In genomic region chr2:35199971-35200897, GRCm38 (mm10) we compare ENCODE assay signal across 8 mouse cellular contexts. TPM values are rescaled to one million over a fixed set of nuclear protein-coding genes. Genes with fewer than 3 reads are reported as not detected.
A peak's percentile ranks its signal among the peaks of the same experiment; 100 is the strongest.
DNase-seq lines count a peak whose midpoint lies in the region; ATAC-seq and TF ChIP-seq lines count a peak whose summit lies in the region.

No protein-coding gene starts in this region.

- H3K4me2 ChIP-seq in forebrain, postnatal 0 days (ENCODE audit: low read depth): peak overlapping the region; percentile 78
- H3K4me2 ChIP-seq in hindbrain, embryonic 14.5 days (replicated peaks): peak overlapping the region; percentile 87

- no peaks in the 10 kb centered on the region for H3K9me3 ChIP-seq in forebrain, postnatal 0 days (ENCODE audit: low read length)
- H3K9me3 ChIP-seq in hindbrain, embryonic 14.5 days (ENCODE audit: control insufficient read depth, low read length): no peaks in the 10 kb centered on the region

- WGBS in forebrain, postnatal 0 days: 4% methylated on average over 86 of the region's 90 CpGs
- WGBS in hindbrain, embryonic 14.5 days: under 1% methylated on average over 90 of the region's 90 CpGs

- peak overlapping the region; percentile 87 for H3K4me3 ChIP-seq in forebrain, postnatal 0 days (ENCODE audit: low read depth, low read length)
- H3K4me3 ChIP-seq in hindbrain, embryonic 14.5 days (replicated peaks; ENCODE audit: low read length): peak overlapping the region; percentile 100

- peaks cover 13% of the 10 kb centered on the region for H3K4me1 ChIP-seq in forebrain, postnatal 0 days (ENCODE audit: insufficient read depth)
- H3K4me1 ChIP-seq in hindbrain, embryonic 14.5 days (replicated peaks; ENCODE audit: control insufficient read depth, insufficient read depth, low read length): peaks cover 27% of the 10 kb centered on the region

- intact Hi-C loops in left cerebral cortex, postnatal 36 days (cut with DNase I): no loop called here

- H3K27me3 ChIP-seq in forebrain, postnatal 0 days (ENCODE audit: insufficient read depth, low read length): no peaks in the 10 kb centered on the region
- H3K27me3 ChIP-seq in hindbrain, embryonic 14.5 days (ENCODE audit: control insufficient read depth, insufficient read depth, low read length): no peaks in the 10 kb centered on the region

- DNase-seq in kidney, adult 11 months: peak; percentile 47
- DNase-seq in kidney, postnatal 14 days: no peak
- DNase-seq in cerebellum, adult 11 months: peak; percentile 50
- peak; percentile 54 for DNase-seq in forebrain, postnatal 0 days
- DNase-seq in hindbrain, embryonic 14.5 days (ENCODE audit: low spot score): peak; percentile 32
- peak; percentile 44 to 53 for DNase-seq in left cerebral cortex, postnatal 36 days (ENCODE audit: low spot score in 2 of 2)
- DNase-seq in mesoderm, embryonic 11.5 days (ENCODE audit: low read depth, low spot score): peak; percentile 12
- peak; percentile 23 to 33 for DNase-seq in spleen, postnatal 14 days (ENCODE audit: low spot score in 2 of 2)

- peak overlapping the region; percentile 99 for H3K9ac ChIP-seq in forebrain, postnatal 0 days
- H3K9ac ChIP-seq in hindbrain, embryonic 14.5 days: peak overlapping the region; percentile 99

- H3K27ac ChIP-seq in forebrain, postnatal 0 days (ENCODE audit: low read depth, low read length): peak overlapping the region; percentile 98
- H3K27ac ChIP-seq in hindbrain, embryonic 14.5 days: peak overlapping the region; percentile 99

- TF ChIP-seq CTCF in forebrain, postnatal 0 days (IDR thresholded peaks at IDR 0.05; ENCODE audit: low read depth): no peak

- peak; percentile 67 for ATAC-seq in forebrain, postnatal 0 days
- ATAC-seq in hindbrain, embryonic 14.5 days (ENCODE audit: low FRiP score): peak; percentile 81

- no peaks in the 10 kb centered on the region for H3K36me3 ChIP-seq in forebrain, postnatal 0 days (ENCODE audit: insufficient read depth)
- H3K36me3 ChIP-seq in hindbrain, embryonic 14.5 days (replicated peaks; ENCODE audit: control insufficient read depth, insufficient read depth): no peaks in the 10 kb centered on the region; the same call in 1 of the 2 replicates

RNA-seq across cellular contexts. Expression of gene Rab14, which starts 0.7 kb away (rescaled TPM):
- total RNA-seq in forebrain, postnatal 0 days (2014; rRNA removed): 98.0 and 121 TPM in 2 replicates
- polyA plus RNA-seq in forebrain, postnatal 0 days (2015; fragmentation: Nextera tagmentation; extraction: Ambion mirVana): 432 and 544 TPM in 2 replicates
- polyA plus RNA-seq in hindbrain, embryonic 14.5 days (2014; fragmentation: Nextera tagmentation; extraction: Ambion mirVana): 359 and 375 TPM in 2 replicates
- 100 to 1,000 TPM; 224 to 235 TPM for total RNA-seq in left cerebral cortex, postnatal 36 days (2021)

RNA-seq across cellular contexts. Expression of gene Gsn, which starts 55.9 kb away (rescaled TPM):
- 24.3 and 30.3 TPM in 2 replicates for total RNA-seq in forebrain, postnatal 0 days (2014; rRNA removed)
- 24.3 and 27.2 TPM in 2 replicates for polyA plus RNA-seq in forebrain, postnatal 0 days (2015; fragmentation: Nextera tagmentation; extraction: Ambion mirVana)
- polyA plus RNA-seq in hindbrain, embryonic 14.5 days (2014; fragmentation: Nextera tagmentation; extraction: Ambion mirVana): 30.2 and 31.4 TPM in 2 replicates
- 10 to 100 TPM; 57.7 to 90.6 TPM for total RNA-seq in left cerebral cortex, postnatal 36 days (2021)
